Mouse (Mus musculus): ENCODE measurements around the gene Urm1.

DNA sequence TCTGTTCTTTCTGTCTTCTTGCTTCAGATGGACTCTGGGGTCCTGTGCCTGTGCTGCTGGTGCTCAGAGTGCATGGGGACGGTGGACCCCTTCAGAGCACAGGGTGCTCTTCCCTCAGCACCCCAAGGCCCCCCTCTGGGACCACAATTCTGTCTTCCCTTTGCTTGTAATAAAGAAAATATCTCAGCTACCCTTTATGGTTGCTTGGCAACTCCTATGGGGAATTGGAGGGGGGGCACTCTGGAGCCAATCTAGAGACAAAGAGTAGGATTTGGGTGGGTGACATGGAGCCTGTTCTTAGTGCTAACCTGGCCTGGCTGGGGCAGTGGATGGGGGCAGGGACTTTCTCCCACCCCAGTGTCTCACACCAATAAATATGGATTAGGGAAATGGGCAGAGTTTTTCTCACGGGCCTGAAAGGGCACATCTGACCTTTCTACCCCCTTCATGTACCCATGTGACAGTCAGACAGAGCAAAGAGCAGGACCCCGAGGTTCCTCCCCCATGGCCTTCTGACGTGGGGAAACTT, 33.1 kb downstream of the Urm1 start:
- TF ChIP-seq POLR2A (IDR thresholded peaks at IDR 0.05; ENCODE audit: borderline replicate concordance, extremely low read depth, low read depth, low read length) (no peak), CTCF (IDR thresholded peaks at IDR 0.05; ENCODE audit: insufficient read depth, low read length) (no peak)

All from lung, adult 2 months (tissue).